Mouse (Mus musculus): ENCODE data around the gene Cab39. TPM values are rescaled to one million over a fixed set of nuclear protein-coding genes. Genes with fewer than 3 reads are reported as not detected.

Cab39 gene
- total and polyA plus RNA-seq, 3 experiments, result 90.2 to 239 (median 111) TPM

- in situ Hi-C loops (cut with MboI; ENCODE audit: low pct_ligation_motif_present, low pct_unique_long_range_greater_than_20kb, low sequenced_read_pairs) (no loop called here), dilution Hi-C loops (cut with MboI; ENCODE audit: extremely low pct_ligation_motif_present, extremely low pct_unique_long_range_greater_than_20kb, low sequenced_read_pairs) (no loop called here)
Measured at GRCm38 (mm10) chr1:85856266-85856665, 63.0 kb downstream of the Cab39 start.

GRCm38 (mm10) chr1:85857261-85857754 is 64.1 kb downstream of the Cab39 start:
- Histone ChIP-seq H3K4me3 (replicated peaks in 1 of 3; ENCODE audit: low read depth in 2 of 3, low read length in 2 of 3, poor library complexity in 1 of 3) (no peak overlapping the region), H3K27ac (ENCODE audit: insufficient read depth, low read depth) (no peak overlapping the region), H3K27me3 (replicated peaks) (no peaks in the 10 kb centered on the region), H3K9ac (ENCODE audit: insufficient read depth, low read depth) (no peak overlapping the region), H3K36me3 (replicated peaks in 1 of 2; ENCODE audit: control insufficient read depth in 1 of 2, insufficient read depth in 1 of 2, low read length in 1 of 2) (peaks cover under 1 to 24% of the 10 kb centered on the region in 2 experiments), H3K4me1 (ENCODE audit: control insufficient read depth in 1 of 2, insufficient read depth in 2 of 2) (peaks cover 0 to 13% of the 10 kb centered on the region in 2 experiments; a peak in 2 of 4 replicates), H3K4me2 (ENCODE audit: insufficient read depth, low read depth, poor library complexity, severe bottlenecking) (no peak overlapping the region), H3K9me3 (replicated peaks; ENCODE audit: low read length) (peaks cover 10% of the 10 kb centered on the region), H3K79me2 (replicated peaks; ENCODE audit: control insufficient read depth, extremely low read depth, insufficient read depth, poor library complexity, severe bottlenecking) (no peaks in the 10 kb centered on the region)
- no peak for DNase-seq (ENCODE audit: extremely low read depth)
- TF ChIP-seq CTCF (conservative IDR thresholded peaks at IDR 0.05 in 1 of 2, IDR thresholded peaks at IDR 0.05 in 1 of 2; ENCODE audit: low read depth in 2 of 2, low read length in 2 of 2) (peak in 1 of 2 experiments; percentile 37; a peak in 2 of 4 replicates), RAD21 (IDR thresholded peaks at IDR 0.05; ENCODE audit: low read depth, low read length) (peak; percentile 45), MEF2A (IDR thresholded peaks at IDR 0.05; ENCODE audit: borderline replicate concordance, low read depth, low read length) (no peak), SMC3 (IDR thresholded peaks at IDR 0.05; ENCODE audit: low read depth, low read length) (peak; percentile 47)
- dilution Hi-C loops (cut with MboI; ENCODE audit: extremely low pct_ligation_motif_present, extremely low pct_unique_long_range_greater_than_20kb, low sequenced_read_pairs), result no loop called here
- in situ Hi-C loops (cut with MboI; ENCODE audit: low pct_ligation_motif_present, low pct_unique_long_range_greater_than_20kb, low sequenced_read_pairs), result no loop called here

More at GRCm38 (mm10) chr1:85856266-85856665, 63.0 kb downstream of the Cab39 start:
- peaks cover 0 to 18% of the 10 kb centered on the region in 2 experiments; a peak in 2 of 4 replicates for H3K4me1 ChIP-seq (ENCODE audit: control insufficient read depth in 1 of 2, insufficient read depth in 2 of 2)
- H3K36me3 ChIP-seq (replicated peaks in 1 of 2; ENCODE audit: control insufficient read depth in 1 of 2, insufficient read depth in 1 of 2, low read length in 1 of 2), result peaks cover 9 to 33% of the 10 kb centered on the region in 2 experiments
- H3K4me2 ChIP-seq (ENCODE audit: insufficient read depth, low read depth, poor library complexity, severe bottlenecking), result no peak overlapping the region
- H3K4me3 ChIP-seq (replicated peaks in 1 of 3; ENCODE audit: low read depth in 2 of 3, low read length in 2 of 3, poor library complexity in 1 of 3), result no peak overlapping the region
- H3K9ac ChIP-seq (ENCODE audit: insufficient read depth, low read depth), result no peak overlapping the region
- H3K79me2 ChIP-seq (replicated peaks; ENCODE audit: control insufficient read depth, extremely low read depth, insufficient read depth, poor library complexity, severe bottlenecking), result no peaks in the 10 kb centered on the region
- peaks cover 3% of the 10 kb centered on the region for H3K9me3 ChIP-seq (replicated peaks; ENCODE audit: low read length)
- no peaks in the 10 kb centered on the region for H3K27me3 ChIP-seq (replicated peaks)
- no peak for DNase-seq (ENCODE audit: extremely low read depth)
- no peak overlapping the region for H3K27ac ChIP-seq (ENCODE audit: insufficient read depth, low read depth)
- TF ChIP-seq ETS1 (conservative IDR thresholded peaks at IDR 0.05; ENCODE audit: low read depth, low read length) (no peak), KAT2A (IDR thresholded peaks at IDR 0.05; ENCODE audit: insufficient replicate concordance, low read length) (no peak), NELFE (IDR thresholded peaks at IDR 0.05; ENCODE audit: low read depth, low read length) (no peak), BHLHE40 (IDR thresholded peaks at IDR 0.05; ENCODE audit: low read depth, low read length) (no peak), EP300 (IDR thresholded peaks at IDR 0.05; ENCODE audit: low read length) (no peak), ZNF384 (IDR thresholded peaks at IDR 0.05; ENCODE audit: low read depth, low read length) (no peak), MEF2A (IDR thresholded peaks at IDR 0.05; ENCODE audit: borderline replicate concordance, low read depth, low read length) (no peak), TBP (conservative IDR thresholded peaks at IDR 0.05; ENCODE audit: low read depth, low read length) (no peak), IRF4 (IDR thresholded peaks at IDR 0.05; ENCODE audit: low read depth, low read length) (no peak), ZKSCAN1 (IDR thresholded peaks at IDR 0.05; ENCODE audit: borderline replicate concordance, low read depth, low read length) (no peak), CHD2 (IDR thresholded peaks at IDR 0.05; ENCODE audit: low read length) (no peak), ZC3H11A (IDR thresholded peaks at IDR 0.05; ENCODE audit: low read depth, low read length) (no peak), E2F4 (IDR thresholded peaks at IDR 0.05; ENCODE audit: insufficient replicate concordance, low read depth, low read length) (no peak), JUN (IDR thresholded peaks at IDR 0.05; ENCODE audit: insufficient read depth, low read depth, low read length) (no peak), ELF1 (IDR thresholded peaks at IDR 0.05; ENCODE audit: low read depth, low read length) (no peak), MXI1 (IDR thresholded peaks at IDR 0.05; ENCODE audit: low read depth, low read length) (no peak), MYC (IDR thresholded peaks at IDR 0.05; ENCODE audit: low read depth, low read length) (no peak), GABPA (IDR thresholded peaks at IDR 0.05; ENCODE audit: insufficient replicate concordance, low read depth, low read length) (no peak), UBTF (IDR thresholded peaks at IDR 0.05; ENCODE audit: low read depth, low read length) (no peak), JUND (conservative IDR thresholded peaks at IDR 0.05; ENCODE audit: low read depth, low read length) (no peak)
